Mouse (Mus musculus): ENCODE data around the gene Defb26.

GRCm38 (mm10) chr2:152541979-152542378, 30.5 kb upstream of the Defb26 start:
- no peak for TF ChIP-seq CTCF (conservative IDR thresholded peaks at IDR 0.05; ENCODE audit: low read length)
- no peak for TF ChIP-seq NANOG (IDR thresholded peaks at IDR 0.05; ENCODE audit: borderline replicate concordance, low read length)
- TF ChIP-seq POU5F1 (IDR thresholded peaks at IDR 0.05; ENCODE audit: borderline replicate concordance, low read length): no peak

All from E14TG2a.4 (cell line).